In the genomic region with DNA sequence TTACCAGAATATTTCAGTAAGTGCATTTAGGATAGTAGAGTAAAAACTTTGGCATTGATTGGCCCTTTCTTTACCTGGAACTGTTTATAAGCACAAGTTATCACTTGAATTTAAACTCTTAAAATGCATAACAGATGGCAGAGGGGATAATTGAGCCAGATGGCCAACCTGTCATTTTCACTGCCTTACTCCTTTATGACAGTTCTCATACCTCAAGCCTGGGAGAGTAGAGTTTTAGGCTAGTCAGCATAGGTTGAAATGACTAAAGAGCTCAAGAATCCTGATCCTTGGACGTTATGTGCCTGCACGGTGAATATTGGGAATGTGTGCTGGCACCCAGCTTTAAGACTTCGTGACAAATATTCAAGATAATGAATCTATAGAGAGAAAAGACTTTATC, we compare ENCODE assay signal across 14 mouse cellular contexts.
"Had no signal": no experiment of that assay in that cellular context is flagged by ENCODE, and none has a peak within 500 bp of the region (broad histone marks: within the 10 kb centered on the region; RNA-seq: fewer than 3 reads in every experiment).

No protein-coding gene starts in this region.

- H3K36me3 ChIP-seq: kidney, embryonic 15.5 days; limb, embryonic 10.5 days; liver, embryonic 15.5 days; midbrain, embryonic 13.5 days; neural tube, embryonic 12.5 days had no signal

- ATAC-seq: lung, postnatal 0 days; midbrain, embryonic 13.5 days had no signal

- H3K4me3 ChIP-seq: kidney, embryonic 15.5 days; left cerebral cortex, adult 2 months; limb, embryonic 10.5 days; liver, embryonic 15.5 days; midbrain, embryonic 13.5 days; neural tube, embryonic 12.5 days had no signal

- H3K9me3 ChIP-seq: kidney, embryonic 15.5 days; limb, embryonic 10.5 days; liver, embryonic 15.5 days; midbrain, embryonic 13.5 days; neural tube, embryonic 12.5 days had no signal

- H3K4me2 ChIP-seq: kidney, embryonic 15.5 days; liver, embryonic 11.5 days; liver, embryonic 15.5 days; midbrain, embryonic 13.5 days; neural tube, embryonic 12.5 days had no signal

- H3K27me3 ChIP-seq: kidney, embryonic 15.5 days; liver, embryonic 15.5 days; midbrain, embryonic 13.5 days; neural tube, embryonic 12.5 days had no signal

- H3K9ac ChIP-seq: kidney, embryonic 15.5 days; liver, embryonic 15.5 days; midbrain, embryonic 13.5 days; neural tube, embryonic 12.5 days had no signal

- H3K27ac ChIP-seq: kidney, embryonic 15.5 days; left cerebral cortex, adult 2 months; limb, embryonic 10.5 days; liver, embryonic 15.5 days; midbrain, embryonic 13.5 days; neural tube, embryonic 12.5 days had no signal

- H3K4me1 ChIP-seq: kidney, embryonic 15.5 days; limb, embryonic 10.5 days; liver, embryonic 15.5 days; midbrain, embryonic 13.5 days; neural tube, embryonic 12.5 days had no signal

- DNase-seq: kidney, postnatal 14 days; lung, adult 2 months; lung, postnatal 36 days; spleen, adult 18-20 months; thymus, adult 18-20 months; thymus, postnatal 14 days had no signal
